Mouse (Mus musculus): Measurements from ENCODE around the gene Nlrc4. TPM values are rescaled to one million over a fixed set of nuclear protein-coding genes. Genes with fewer than 3 reads are reported as not detected.

The Nlrc4 gene
- 0.26 and 0.35 TPM in 2 replicates for polyA plus RNA-seq (2015; fragmentation: Nextera tagmentation; extraction: Ambion mirVana)

- Histone ChIP-seq H3K4me1 (ENCODE audit: insufficient read depth, low read length) (no peaks in the 10 kb centered on the region), H3K27me3 (ENCODE audit: insufficient read depth, low read length) (no peaks in the 10 kb centered on the region), H3K4me2 (replicated peaks; ENCODE audit: low read depth, low read length) (no peak within 1 kb of the TSS), H3K9ac (replicated peaks; ENCODE audit: low read length) (no peak within 1 kb of the TSS), H3K27ac (ENCODE audit: low read length) (no peak within 1 kb of the TSS), H3K36me3 (ENCODE audit: insufficient read depth, low read length) (no peaks in the 10 kb centered on the region), H3K4me3 (ENCODE audit: low read length) (no peak within 1 kb of the TSS), H3K9me3 (ENCODE audit: low read length) (no peaks in the 10 kb centered on the region)
- ATAC-seq (ENCODE audit: low FRiP score, low TSS enrichment) = no peak
- WGBS = 58% methylated on average over 8 of the region's 8 CpGs
Measured at GRCm38 (mm10) chr17:74458711-74459408, at the start of gene Nlrc4. Gene Nlrc4 (minus strand): TSS chr17:74459142.

GRCm38 (mm10) chr17:74508600-74508999, 49.7 kb upstream of the Nlrc4 start:
- H3K4me2 ChIP-seq (replicated peaks; ENCODE audit: low read depth, low read length) = no peak overlapping the region
- H3K27ac ChIP-seq (ENCODE audit: low read length) = no peak overlapping the region
- H3K27me3 ChIP-seq (ENCODE audit: insufficient read depth, low read length) = no peaks in the 10 kb centered on the region
- WGBS = 82% methylated on average over 3 of the region's 3 CpGs
- H3K4me1 ChIP-seq (ENCODE audit: insufficient read depth, low read length) = no peaks in the 10 kb centered on the region
- H3K36me3 ChIP-seq (ENCODE audit: insufficient read depth, low read length) = no peaks in the 10 kb centered on the region
- no peak for ATAC-seq (ENCODE audit: low FRiP score, low TSS enrichment)
- H3K9me3 ChIP-seq (ENCODE audit: low read length) = no peaks in the 10 kb centered on the region
- H3K4me3 ChIP-seq (ENCODE audit: low read length) = no peak overlapping the region
- H3K9ac ChIP-seq (replicated peaks; ENCODE audit: low read length) = no peak overlapping the region

GRCm38 (mm10) chr17:74507934-74508333, 49.0 kb upstream of the Nlrc4 start:
- ATAC-seq (ENCODE audit: low FRiP score, low TSS enrichment) = no peak
- no peaks in the 10 kb centered on the region for H3K4me1 ChIP-seq (ENCODE audit: insufficient read depth, low read length)
- H3K36me3 ChIP-seq (ENCODE audit: insufficient read depth, low read length) = no peaks in the 10 kb centered on the region
- H3K27me3 ChIP-seq (ENCODE audit: insufficient read depth, low read length) = no peaks in the 10 kb centered on the region
- H3K4me3 ChIP-seq (ENCODE audit: low read length) = no peak overlapping the region
- no peak overlapping the region for H3K27ac ChIP-seq (ENCODE audit: low read length)
- no peaks in the 10 kb centered on the region for H3K9me3 ChIP-seq (ENCODE audit: low read length)
- H3K9ac ChIP-seq (replicated peaks; ENCODE audit: low read length) = no peak overlapping the region
- 75% methylated on average over 2 of the region's 2 CpGs for WGBS
- H3K4me2 ChIP-seq (replicated peaks; ENCODE audit: low read depth, low read length) = no peak overlapping the region

- H3K36me3 ChIP-seq (ENCODE audit: insufficient read depth, low read length) = peaks cover 27% of the 10 kb centered on the region
- no peak overlapping the region for H3K4me2 ChIP-seq (replicated peaks; ENCODE audit: low read depth, low read length)
- no peak for ATAC-seq (ENCODE audit: low FRiP score, low TSS enrichment)
- no peak overlapping the region for H3K4me3 ChIP-seq (ENCODE audit: low read length)
- H3K9ac ChIP-seq (replicated peaks; ENCODE audit: low read length) = no peak overlapping the region
- H3K4me1 ChIP-seq (ENCODE audit: insufficient read depth, low read length) = no peaks in the 10 kb centered on the region
- no peaks in the 10 kb centered on the region for H3K27me3 ChIP-seq (ENCODE audit: insufficient read depth, low read length)
- H3K27ac ChIP-seq (ENCODE audit: low read length) = no peak overlapping the region
- H3K9me3 ChIP-seq (ENCODE audit: low read length) = no peaks in the 10 kb centered on the region
Measured at GRCm38 (mm10) chr17:74501085-74501484, 42.1 kb upstream of the Nlrc4 start.

- Histone ChIP-seq H3K4me3 (ENCODE audit: low read length) (no peak overlapping the region), H3K36me3 (ENCODE audit: insufficient read depth, low read length) (peaks cover 27% of the 10 kb centered on the region), H3K9ac (replicated peaks; ENCODE audit: low read length) (no peak overlapping the region), H3K27me3 (ENCODE audit: insufficient read depth, low read length) (no peaks in the 10 kb centered on the region), H3K27ac (ENCODE audit: low read length) (no peak overlapping the region), H3K4me1 (ENCODE audit: insufficient read depth, low read length) (no peaks in the 10 kb centered on the region), H3K4me2 (replicated peaks; ENCODE audit: low read depth, low read length) (no peak overlapping the region), H3K9me3 (ENCODE audit: low read length) (no peaks in the 10 kb centered on the region)
- 94% methylated on average over 4 of the region's 4 CpGs for WGBS
- ATAC-seq (ENCODE audit: low FRiP score, low TSS enrichment) = no peak
Measured at GRCm38 (mm10) chr17:74500204-74500603, 41.3 kb upstream of the Nlrc4 start.

GRCm38 (mm10) chr17:74491565-74491964, 32.6 kb upstream of the Nlrc4 start:
- peaks cover 21% of the 10 kb centered on the region for H3K36me3 ChIP-seq (ENCODE audit: insufficient read depth, low read length)
- no peak overlapping the region for H3K27ac ChIP-seq (ENCODE audit: low read length)
- no peaks in the 10 kb centered on the region for H3K27me3 ChIP-seq (ENCODE audit: insufficient read depth, low read length)
- H3K9me3 ChIP-seq (ENCODE audit: low read length) = no peaks in the 10 kb centered on the region
- 92% methylated on average over 3 of the region's 3 CpGs for WGBS
- no peak overlapping the region for H3K9ac ChIP-seq (replicated peaks; ENCODE audit: low read length)
- H3K4me3 ChIP-seq (ENCODE audit: low read length) = no peak overlapping the region
- no peak for ATAC-seq (ENCODE audit: low FRiP score, low TSS enrichment)
- H3K4me1 ChIP-seq (ENCODE audit: insufficient read depth, low read length) = peaks cover 5% of the 10 kb centered on the region; the same call in 1 of the 2 replicates
- H3K4me2 ChIP-seq (replicated peaks; ENCODE audit: low read depth, low read length) = no peak overlapping the region

- H3K9me3 ChIP-seq (ENCODE audit: low read length) = no peaks in the 10 kb centered on the region
- ATAC-seq (ENCODE audit: low FRiP score, low TSS enrichment) = no peak
Measured at GRCm38 (mm10) chr17:74489901-74490220, 30.9 kb upstream of the Nlrc4 start.

GRCm38 (mm10) chr17:74489024-74489900, 30.3 kb upstream of the Nlrc4 start, which contains the start of gene Yipf4:
Gene Yipf4 (plus strand): TSS chr17:74489493.
- 4% methylated on average over 56 of the region's 58 CpGs for WGBS

More at GRCm38 (mm10) chr17:74489901-74490220, 30.9 kb upstream of the Nlrc4 start:
- WGBS = under 1% methylated on average over 12 of the region's 12 CpGs
- peaks cover 20% of the 10 kb centered on the region for H3K36me3 ChIP-seq (ENCODE audit: insufficient read depth, low read length)
- peak overlapping the region; percentile 88 for H3K27ac ChIP-seq (ENCODE audit: low read length)
- peak overlapping the region; percentile 57 for H3K4me2 ChIP-seq (replicated peaks; ENCODE audit: low read depth, low read length)
- peak overlapping the region; percentile 94 for H3K9ac ChIP-seq (replicated peaks; ENCODE audit: low read length)
- peaks cover 5% of the 10 kb centered on the region; the same call in 1 of the 2 replicates for H3K4me1 ChIP-seq (ENCODE audit: insufficient read depth, low read length)
- H3K4me3 ChIP-seq (ENCODE audit: low read length) = peak overlapping the region; percentile 99
- no peaks in the 10 kb centered on the region for H3K27me3 ChIP-seq (ENCODE audit: insufficient read depth, low read length)

GRCm38 (mm10) chr17:74480361-74481069, 21.6 kb upstream of the Nlrc4 start:
- Histone ChIP-seq H3K4me1 (ENCODE audit: insufficient read depth, low read length) (no peaks in the 10 kb centered on the region), H3K9me3 (ENCODE audit: low read length) (no peaks in the 10 kb centered on the region), H3K9ac (replicated peaks; ENCODE audit: low read length) (no peak overlapping the region), H3K36me3 (ENCODE audit: insufficient read depth, low read length) (no peaks in the 10 kb centered on the region), H3K4me3 (ENCODE audit: low read length) (no peak overlapping the region), H3K27ac (ENCODE audit: low read length) (no peak overlapping the region), H3K27me3 (ENCODE audit: insufficient read depth, low read length) (no peaks in the 10 kb centered on the region), H3K4me2 (replicated peaks; ENCODE audit: low read depth, low read length) (no peak overlapping the region)
- ATAC-seq (ENCODE audit: low FRiP score, low TSS enrichment) = no peak
- 87% methylated on average over 14 of the region's 14 CpGs for WGBS

More at GRCm38 (mm10) chr17:74489024-74489900, 30.3 kb upstream of the Nlrc4 start, which contains the start of gene Yipf4:
- peaks cover 5% of the 10 kb centered on the region; the same call in 1 of the 2 replicates for H3K4me1 ChIP-seq (ENCODE audit: insufficient read depth, low read length)
- peak within 1 kb of the TSS; percentile 88 for H3K27ac ChIP-seq (ENCODE audit: low read length)
- H3K9ac ChIP-seq (replicated peaks; ENCODE audit: low read length) = peak within 1 kb of the TSS; percentile 94
- peaks cover 14% of the 10 kb centered on the region for H3K36me3 ChIP-seq (ENCODE audit: insufficient read depth, low read length)
- no peaks in the 10 kb centered on the region for H3K27me3 ChIP-seq (ENCODE audit: insufficient read depth, low read length)
- ATAC-seq (ENCODE audit: low FRiP score, low TSS enrichment) = peak; percentile 100
- H3K4me2 ChIP-seq (replicated peaks; ENCODE audit: low read depth, low read length) = peak within 1 kb of the TSS; percentile 57
- H3K4me3 ChIP-seq (ENCODE audit: low read length) = peak within 1 kb of the TSS; percentile 99
- no peaks in the 10 kb centered on the region for H3K9me3 ChIP-seq (ENCODE audit: low read length)
